Mouse (Mus musculus) kidney, adult 2 months (tissue): ENCODE measurements at regions not wholly inside any gene's neighbourhood (a gene's known extent, or its start where the extent isn't known, plus 50 kb on each side); places are given as distances from the start of the nearest gene placed in this dataset.

Experiments
- CTCF ChIP-seq: fragments of 200-500 bp; conservative IDR thresholded peaks from 2 replicates; pipeline ENCODE4 v1.5.1; 2011; ENCODE audit warnings: low read depth, mild to moderate bottlenecking, control low read depth, low read length, moderate library complexity, mixed read lengths; ENCODE audit not compliant: insufficient read depth, insufficient read length
- POLR2A ChIP-seq: fragments of 200-500 bp; IDR thresholded peaks from one replicate; pipeline ENCODE4 v1.6.1; 2011; ENCODE audit warnings: low read depth, low read length, control low read depth

DNA sequence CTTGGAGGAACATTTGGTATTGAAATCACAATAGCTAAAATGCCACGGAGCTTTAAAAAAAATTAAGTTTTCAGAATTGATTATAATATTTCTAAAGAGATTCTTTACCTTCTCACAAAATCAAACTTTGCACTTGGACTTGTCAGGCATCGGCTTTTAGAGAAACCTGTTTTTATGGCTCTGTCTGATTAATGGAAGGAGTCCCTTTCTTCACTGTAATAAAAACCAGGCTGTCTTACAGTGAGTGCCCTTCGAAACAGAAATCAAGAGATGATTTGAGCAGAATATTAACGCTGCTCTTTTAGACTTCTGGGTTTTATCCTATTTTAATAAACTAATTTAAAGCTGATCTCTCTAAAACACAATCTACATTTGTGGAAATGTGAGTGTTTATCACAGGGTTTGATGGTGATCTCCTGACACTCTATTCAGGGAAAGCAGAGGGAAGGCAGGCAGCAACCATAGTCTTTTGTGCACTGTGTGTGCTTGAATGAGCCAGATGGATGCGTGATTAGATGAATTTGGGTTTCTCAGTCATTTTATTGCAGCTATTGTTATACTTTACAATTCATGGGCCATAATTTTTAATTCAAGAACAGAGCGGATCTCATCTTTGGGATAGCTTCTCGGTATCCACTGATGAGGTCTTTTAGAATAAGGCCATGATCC lies 579.2 kb upstream of the Nrp1 start:
- TF ChIP-seq CTCF = no peak
- TF ChIP-seq POLR2A = no peak
